Mouse (Mus musculus) liver, adult 2 months (tissue): ENCODE measurements around the gene Olfr1209.

Experiments used
- CTCF ChIP-seq: fragments of 200-500 bp; IDR thresholded peaks from 2 replicates; pipeline ENCODE4 v1.5.1; 2011; ENCODE audit warnings: low read depth, low read length, control low read depth
- POLR2A ChIP-seq: fragments of 200-500 bp; IDR thresholded peaks from 2 replicates; pipeline ENCODE4 v1.6.1; 2011; ENCODE audit warnings: low read length, control low read depth; ENCODE audit not compliant: insufficient read depth; ENCODE audit errors: extremely low read depth

- TF ChIP-seq POLR2A, result no peak
- no peak for TF ChIP-seq CTCF
Measured at GRCm38 (mm10) chr2:88953669-88954068, 38.7 kb upstream of the Olfr1209 start, which contains the start of gene Olfr1212.
